Mouse (Mus musculus) right cerebral cortex, adult 18-20 months (tissue): ENCODE data around the gene Tmem132a.

Experiments
- DNase-seq: peaks from one replicate; pipeline ENCODE4 v3.0.0; 2022; ENCODE audit warnings: mixed read lengths

Tmem132a gene

DNA sequence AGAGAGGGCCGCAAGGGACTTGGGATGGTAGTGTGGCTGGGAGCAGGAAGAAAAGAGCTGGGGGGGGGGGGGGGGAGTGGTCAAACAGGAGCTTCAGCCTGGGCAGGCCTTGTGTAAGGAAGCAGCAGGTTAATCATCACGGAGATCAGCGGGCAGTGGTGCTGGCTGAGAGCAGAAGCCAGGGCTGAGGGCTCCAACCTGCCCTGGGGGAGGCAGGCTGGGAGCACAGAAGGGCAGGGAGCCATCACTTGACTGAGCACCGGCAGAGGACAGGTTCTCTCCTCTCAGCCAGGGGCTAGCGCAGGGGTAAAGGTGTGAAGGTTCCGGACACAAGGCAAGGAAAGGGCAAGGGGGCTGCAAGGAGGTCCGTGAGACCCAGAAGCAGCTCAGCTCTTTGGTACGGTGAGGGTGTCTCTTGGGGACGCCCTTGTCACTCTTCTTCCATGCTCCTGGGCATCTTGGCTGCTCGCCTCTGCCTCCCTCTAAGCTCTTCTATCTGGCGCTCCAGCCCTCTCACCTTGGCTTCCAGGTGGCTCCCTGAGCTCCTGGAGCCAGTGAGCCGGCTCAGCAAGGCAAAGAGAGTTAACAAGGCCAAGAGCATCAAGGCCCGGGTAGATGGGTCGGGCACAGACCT lies 1.7 kb upstream of the Tmem132a start:
- DNase-seq: no peak

DNA sequence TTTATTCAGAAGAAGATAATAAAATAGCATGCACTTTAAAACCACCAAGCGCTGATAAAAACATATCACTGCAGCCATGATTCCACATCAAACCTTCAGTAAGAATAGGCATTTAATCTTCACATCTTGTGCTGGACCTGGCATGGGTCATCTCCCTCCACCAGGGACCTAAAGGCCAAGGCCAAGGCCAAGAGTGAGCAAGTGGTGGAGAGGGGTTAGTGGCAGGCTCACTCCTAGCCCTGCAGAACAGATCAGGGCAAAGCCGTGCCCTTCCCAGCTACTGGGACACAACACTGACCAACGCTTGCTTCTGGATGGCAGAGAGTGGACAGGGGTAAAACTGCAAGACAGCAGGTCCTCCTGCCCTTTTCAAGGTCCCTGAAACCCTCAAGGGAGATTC lies 936 bp upstream of the Tmem132a start:
- no peak for DNase-seq

DNA sequence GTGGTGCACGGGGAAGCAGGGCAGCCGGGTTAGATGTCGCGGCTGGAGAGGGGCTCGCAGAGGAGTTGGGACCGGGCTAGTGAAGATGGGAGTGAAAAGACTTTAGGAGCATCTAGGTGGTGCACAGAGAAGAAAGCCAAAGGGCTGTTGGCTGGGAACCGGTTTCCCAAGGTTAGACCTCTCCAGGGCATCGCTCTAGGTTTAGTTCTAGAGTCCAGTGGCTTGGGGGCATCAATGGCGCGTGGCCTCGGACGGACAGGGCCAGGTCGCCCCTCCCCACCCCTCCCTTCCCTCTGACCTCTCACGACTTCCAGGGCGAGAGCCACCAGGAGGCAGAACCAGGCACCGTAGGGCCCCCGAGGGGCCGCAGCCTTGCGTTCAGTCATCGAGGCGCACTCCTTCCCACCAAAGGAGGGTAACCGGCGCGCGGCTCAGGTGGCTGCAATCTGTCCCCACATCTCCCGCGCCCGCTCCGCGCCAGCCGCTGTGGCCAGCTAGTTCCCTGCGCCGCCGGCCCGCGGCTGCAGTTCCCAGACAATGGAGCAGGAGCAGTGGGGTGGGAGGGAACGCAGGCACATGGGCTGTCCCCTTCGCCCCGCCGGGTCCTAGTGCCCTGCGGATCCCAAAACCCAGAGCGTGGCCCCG lies 377 bp downstream of the Tmem132a start:
- peak; percentile 93 for DNase-seq

DNA sequence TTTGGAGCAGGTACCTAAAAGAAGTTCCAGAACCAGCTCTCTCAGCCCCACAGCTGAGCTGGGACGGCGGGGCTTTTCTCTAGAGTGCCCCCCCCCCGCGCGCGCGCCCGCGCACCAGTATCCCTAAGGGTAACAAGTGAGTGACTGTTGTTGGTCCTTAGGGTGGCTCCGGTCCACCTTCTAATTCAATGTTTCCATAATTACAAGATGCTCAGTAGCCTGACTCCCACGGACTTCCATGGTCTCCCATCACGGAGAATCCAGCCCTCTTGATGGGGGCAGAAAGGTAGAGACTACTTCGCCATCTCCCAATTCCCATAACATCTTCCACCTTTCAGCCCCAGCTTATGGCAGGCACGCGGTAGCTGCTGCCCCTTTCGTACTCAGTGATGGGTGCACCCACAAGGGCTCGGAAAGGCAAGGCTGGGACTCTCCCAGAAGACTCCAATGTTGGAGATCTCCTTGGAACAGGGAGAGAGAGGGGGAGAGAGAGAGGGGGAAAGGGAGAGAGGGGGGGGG lies 1.1 kb downstream of the Tmem132a start:
- peak; percentile 45 for DNase-seq

DNA sequence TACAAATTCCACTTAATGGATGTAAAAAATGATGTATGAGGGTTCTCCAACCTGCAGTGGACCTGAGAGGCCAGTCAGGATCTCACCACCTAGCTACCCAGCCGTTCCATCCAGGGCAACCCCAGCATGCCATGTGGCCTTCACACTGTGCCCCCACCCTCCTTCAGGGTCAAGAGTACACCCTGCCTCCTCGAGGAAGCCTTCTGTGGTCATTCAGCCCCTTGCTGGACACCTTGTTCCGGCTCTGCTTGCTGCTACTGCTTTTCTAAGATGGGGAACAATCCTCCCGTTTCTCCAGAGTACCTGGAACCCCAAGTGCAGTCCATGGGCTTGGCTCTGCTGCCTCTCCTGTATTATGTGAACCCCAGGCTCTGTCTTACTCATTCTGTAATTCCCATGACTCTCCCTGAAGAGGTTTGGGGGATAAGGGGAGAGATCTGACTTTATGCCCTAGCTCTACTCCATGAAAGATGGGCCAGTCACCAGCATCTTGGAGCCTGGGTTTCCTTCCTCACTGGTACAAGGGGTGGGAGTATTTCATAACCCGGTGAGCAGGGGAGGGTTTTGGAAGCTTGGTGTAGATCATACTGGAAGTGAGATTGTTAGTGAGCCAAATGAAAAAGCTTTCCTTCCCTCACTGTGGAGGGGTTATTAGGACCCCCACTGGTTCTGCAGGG lies 1.7 kb downstream of the Tmem132a start:
- peak; percentile 48 for DNase-seq

DNA sequence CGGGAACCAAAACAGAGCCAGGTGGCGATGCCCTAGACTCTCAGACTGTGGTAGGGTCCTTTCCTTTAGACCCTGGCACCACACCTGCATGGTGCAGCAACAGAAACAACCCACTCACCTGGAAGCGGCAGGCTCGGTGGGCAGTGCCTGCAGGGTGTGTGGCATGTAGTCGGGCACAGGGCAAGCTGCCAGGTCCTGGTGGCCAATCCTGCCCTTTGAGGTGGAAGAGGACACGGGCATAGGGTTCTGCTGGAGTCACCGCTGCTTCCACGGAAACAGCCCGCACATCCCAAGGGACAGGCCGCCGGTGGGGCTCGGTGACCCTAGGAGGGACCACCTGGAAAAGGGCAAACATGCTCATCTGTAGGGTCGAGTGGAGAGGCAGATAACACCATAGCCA lies 3.4 kb downstream of the Tmem132a start:
- DNase-seq: no peak

DNA sequence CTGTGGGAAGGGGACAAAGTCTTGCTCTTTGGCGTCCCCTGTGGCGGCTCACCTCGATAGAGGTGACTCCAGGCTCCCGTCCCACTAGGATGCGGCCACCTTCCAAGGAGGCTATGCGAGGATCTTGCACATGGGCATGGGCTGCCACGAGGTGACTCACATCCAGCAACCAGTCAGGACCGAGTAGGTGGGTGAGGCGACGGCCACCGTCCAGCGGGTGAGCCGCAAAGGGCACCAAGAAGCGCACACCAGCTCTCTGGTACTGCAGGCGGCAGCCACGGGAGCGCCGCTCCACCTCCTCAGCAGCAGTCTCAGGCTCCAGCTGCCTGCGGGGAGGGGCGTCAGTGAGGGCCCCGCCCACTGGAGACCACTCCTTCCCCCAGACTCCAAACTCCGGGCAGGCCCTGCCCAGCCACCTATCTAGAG lies 9.7 kb downstream of the Tmem132a start:
- no peak for DNase-seq

DNA sequence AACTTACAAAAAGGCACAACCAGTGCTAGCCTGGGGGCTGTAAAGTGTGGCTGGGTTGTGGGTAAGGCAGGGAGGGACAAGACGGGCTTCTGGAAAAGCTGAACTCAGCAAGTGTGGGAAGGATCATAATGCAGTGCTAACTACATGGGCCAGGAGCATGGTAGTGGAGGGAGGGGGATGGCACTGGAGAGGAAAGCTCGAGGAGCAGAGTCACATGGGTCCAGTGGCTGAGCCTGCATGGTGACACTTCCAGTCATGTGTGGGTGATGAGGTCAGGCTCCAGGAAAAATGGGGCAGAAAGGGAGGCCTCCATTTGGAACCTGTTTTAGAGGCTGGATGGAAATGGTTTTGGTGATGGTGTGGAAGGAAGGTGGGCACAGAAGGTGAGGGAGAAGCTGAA lies 13.2 kb downstream of the Tmem132a start:
- no peak for DNase-seq

DNA sequence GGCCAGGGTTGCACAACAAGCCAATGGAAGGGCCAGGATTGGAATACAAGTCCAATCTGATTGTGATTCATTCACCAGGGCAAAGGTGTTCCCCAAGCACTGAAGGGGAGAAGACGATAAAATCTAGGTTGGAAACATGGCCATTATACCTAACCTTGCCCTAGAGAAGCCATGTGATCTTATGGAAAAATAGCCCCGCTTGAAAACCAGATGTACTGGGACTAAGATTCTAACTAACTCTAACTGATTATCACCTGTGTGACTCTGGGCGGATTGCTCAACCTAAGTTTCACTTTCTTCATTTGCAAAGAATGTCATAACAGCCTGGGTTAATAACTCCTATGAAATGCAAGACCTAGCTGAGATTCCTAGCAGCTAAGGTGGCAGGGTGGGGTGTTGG lies 14.3 kb downstream of the Tmem132a start:
- no peak for DNase-seq

DNA sequence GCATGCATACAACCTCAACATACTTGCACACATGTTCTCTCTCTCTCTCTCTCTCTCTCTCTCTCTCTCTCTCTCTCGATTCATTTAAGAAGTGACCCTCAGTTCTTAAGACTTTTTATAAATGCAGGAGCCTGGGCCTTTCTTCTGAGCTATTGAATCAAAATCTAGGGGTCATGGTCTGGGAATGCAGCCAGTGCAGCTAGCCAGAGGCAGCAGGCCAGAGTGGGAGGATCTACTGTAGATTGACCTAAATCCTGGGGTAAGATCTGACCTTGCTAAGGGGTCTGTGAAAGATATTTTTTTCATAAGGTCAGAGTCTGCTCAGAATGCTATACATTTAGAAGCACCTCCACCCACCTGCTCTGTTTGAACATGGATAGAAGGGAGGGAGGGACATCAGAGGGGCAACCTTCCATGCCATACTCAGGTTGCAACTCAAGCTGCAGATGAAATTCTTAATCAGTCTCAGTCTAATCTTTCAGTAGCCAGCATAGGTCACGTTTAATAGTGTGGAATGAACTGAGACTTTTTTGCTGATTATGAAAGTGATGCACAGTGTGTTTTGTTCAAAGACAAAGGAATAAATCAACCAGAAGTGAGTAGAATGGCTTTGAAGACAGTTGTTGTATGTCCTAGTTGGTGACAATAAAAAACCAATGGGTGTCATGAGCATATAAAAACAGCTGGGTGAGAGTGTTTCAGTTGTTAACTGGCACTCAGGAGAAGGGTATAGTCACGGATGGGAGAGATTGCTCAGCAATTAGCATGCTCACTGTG lies 22.2 kb downstream of the Tmem132a start:
- no peak for DNase-seq

DNA sequence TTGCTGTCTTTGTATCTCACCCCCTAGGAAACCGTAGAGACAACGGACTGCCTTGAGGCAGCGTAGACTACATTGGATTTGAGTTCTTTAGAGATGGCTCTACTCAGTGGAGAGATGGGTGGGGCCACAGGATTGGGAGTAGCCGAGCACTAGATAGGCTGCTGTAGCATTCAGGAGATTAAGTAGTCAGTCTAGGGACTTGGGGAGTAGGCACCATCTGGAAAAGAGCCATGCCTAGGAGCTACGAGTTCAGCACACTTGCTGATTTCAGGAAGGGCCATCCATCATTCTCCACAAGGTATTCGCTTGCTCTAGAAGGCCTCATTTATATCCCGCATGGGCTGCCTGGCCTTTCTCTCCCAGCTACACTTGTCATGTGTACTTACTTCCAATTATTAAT lies 23.6 kb downstream of the Tmem132a start:
- no peak for DNase-seq

DNA sequence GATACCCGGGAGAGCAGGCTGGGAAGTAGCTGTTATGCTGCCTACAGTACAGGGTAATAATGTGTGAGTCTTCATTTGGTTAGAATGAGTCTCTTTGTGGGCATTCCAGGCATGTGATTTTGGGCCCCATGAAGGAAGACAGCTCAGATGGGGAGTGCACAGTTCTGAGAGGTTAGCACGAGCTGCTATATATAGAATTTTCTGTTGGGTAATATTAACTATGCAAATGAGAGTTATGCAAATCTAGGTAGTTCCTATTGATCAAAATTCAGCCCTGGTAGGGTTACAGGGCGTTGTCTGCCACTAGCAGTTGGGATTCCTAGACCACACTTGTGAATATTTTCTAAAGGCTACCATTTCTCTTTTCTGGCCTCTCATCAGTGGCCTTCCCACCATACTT lies 24.3 kb downstream of the Tmem132a start:
- no peak for DNase-seq

DNA sequence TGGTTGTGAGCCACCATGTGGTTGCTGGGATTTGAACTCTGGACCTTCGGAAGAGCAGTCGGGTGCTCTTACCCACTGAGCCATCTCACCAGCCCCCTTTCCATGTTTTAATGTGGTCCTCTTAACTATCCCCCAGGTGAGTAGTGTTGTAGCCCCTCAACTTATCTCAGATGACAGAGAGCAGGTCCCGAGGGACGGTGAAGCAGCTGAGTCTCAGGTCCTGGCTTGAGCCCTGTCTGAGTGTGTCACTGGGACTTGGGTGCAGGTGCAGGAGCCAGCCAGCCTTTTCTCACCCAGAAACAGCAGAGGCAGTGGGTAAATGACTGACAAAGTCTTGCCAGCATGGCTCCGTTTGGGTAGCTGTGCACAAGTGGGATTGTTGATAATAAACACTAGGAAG lies 25.5 kb downstream of the Tmem132a start:
- DNase-seq: no peak

DNA sequence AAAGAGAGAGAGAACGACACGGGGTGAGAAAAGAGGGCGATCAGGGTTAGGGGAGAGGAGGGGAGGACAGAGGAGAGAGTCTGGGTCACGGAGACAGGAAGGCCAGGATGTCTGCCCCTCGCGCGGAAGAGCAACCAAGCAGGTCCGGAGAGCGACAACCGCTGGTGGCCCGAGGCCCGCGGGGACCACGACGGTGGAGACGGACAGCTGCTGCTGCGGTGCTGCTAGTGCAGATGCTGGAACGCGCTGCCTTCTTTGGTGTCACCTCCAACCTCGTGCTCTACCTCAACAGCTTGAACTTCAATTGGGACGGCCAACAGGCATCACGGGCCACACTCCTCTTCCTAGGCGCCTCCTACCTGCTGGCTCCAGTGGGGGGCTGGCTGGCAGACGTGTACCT lies 26.8 kb downstream of the Tmem132a start:
- no peak for DNase-seq

DNA sequence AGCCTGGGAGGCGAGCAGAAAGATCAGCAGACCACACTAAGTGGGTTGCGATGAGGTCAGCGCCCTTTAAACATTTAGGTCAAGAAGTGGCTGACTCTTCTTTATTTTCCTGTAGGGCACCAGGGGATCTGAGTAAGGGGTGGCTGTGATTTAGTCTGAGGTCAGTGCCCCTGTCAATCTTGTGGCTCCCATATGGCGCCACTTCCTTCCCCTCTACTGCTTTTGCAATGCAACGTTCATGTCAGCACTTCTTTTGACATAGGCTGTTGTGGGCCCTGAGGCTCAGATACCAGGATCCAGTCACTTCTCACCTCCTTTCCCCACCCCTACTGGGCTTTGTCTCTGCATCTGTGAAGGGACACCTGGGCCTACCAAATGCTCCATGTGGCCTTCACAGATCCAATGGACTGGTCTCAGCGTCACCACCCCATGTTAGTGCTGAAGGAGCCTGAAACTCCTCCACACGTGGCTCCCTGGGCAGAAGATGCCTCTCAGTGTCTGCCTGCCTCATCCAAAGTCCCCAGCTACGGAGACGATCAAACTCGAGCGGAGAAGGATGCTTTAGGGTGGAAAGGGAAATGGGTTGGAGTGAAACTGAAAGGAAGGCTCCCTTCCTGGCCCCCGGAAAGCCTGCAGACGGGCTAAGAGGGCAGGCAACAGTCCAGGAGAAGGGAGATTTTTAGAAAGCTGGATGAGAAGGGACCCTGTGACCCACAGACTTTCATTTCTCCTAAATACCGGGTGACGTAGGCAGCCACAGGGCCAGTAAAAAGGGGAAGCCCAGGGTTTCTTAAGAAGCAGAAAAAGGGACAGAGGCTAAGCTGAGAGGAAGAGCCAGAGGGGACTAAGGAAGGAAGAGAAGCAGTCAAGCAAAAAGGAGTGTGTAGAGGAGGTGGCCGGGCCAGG lies 27.8 kb downstream of the Tmem132a start:
- DNase-seq: no peak

DNA sequence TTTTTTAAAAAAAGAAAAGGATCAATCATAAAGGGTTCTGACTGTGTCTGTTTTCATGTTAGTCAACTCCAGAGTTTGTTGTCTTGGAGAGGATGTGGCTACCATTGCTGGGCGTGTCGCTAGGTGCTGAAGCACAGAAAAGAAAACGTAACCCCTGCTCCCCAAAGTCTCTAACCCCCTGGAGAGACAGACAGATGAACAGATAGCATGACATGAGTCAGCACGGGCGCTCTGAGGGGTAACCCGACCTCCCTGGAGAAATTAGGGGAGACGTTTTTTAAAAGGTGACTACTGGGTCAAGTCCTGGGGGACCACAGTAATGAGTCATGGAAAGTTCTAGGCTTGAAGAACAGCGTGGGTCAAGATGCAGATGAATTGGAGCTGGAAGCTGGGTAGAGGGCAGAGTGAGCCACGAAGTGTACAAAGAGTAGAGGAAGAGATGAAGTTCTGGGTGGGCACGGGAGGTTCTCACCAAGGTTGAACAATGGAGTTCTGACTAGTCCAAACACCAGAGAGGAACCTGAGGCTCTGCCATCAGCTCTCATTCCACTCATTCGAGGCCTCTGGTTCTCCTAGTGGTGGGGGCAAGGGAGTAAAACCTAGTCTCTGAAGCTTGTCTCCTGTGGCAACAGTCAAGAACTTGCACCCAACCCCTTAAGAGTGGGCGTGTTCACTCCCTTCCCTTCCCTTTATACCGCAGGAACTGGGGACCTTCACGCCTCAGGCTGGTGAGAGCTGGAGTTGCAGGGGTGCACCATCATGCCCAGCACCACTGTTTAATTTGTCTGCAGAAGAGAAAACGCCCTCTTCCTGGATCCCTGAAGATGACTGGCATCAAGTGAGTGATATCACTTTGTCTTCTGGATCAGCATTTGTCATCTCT lies 30.5 kb downstream of the Tmem132a start, which contains the start of gene Slc15a3:
Gene Slc15a3, plus strand, starts transcription at position 718 of the 883 bp plus-strand sequence.
- DNase-seq: no peak

DNA sequence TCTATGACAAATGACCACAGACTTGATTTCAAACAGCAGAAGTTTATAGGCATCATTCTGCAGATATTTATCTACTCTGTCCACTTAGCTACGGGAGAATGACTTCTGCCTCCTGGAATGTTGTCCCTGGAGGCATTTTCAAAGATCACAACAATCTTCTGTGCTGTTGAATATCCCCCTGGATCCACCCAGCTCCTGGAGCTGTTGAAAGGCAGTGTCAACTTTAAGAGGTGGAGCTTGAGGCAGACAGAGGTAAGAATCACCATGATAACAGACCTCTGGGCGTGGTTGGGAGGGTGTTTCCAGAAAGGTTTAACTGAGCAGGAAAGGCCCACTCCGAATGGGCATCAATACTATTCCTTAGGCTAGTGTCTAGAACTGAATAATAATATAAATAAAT lies 34.1 kb downstream of the Tmem132a start:
- DNase-seq: no peak

DNA sequence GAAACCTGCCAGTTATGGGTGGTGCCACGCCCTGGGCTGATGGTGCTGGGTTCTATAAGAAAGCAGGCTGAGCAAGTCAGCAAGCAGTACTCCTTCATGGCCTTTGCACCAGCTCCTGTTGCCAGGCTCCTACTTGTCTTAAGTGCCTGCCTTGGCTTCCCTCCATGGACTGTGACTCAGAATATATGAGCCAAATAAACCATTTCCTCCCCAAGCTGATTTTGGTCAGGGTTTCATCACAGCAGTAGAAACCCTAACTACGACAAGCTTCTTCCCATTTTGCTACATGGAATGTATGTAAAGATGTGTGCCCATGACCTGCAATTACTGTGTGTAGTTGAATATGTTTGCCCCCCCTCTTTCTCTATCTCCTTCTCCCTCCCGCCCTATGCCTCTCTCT lies 36.1 kb downstream of the Tmem132a start:
- no peak for DNase-seq

DNA sequence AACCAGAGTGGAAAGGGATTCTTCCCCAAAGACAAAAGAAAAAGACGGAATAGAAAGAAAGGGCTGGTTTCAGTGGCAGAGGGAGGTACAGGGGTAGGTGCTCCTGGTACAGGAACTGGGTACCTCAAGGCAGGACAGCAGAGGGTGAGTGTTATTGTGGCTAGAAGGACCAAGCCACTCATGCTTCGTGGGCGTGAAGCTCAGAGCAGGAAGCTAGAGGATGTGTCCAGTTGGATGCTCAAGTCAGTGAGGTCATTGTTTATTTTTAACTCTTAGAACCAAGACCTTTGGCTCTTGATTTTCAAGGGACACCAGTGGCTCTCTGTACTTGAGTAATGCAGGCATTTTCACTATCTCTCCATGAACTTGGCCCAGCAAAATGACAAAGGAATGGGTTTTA lies 37.7 kb downstream of the Tmem132a start:
- no peak for DNase-seq

DNA sequence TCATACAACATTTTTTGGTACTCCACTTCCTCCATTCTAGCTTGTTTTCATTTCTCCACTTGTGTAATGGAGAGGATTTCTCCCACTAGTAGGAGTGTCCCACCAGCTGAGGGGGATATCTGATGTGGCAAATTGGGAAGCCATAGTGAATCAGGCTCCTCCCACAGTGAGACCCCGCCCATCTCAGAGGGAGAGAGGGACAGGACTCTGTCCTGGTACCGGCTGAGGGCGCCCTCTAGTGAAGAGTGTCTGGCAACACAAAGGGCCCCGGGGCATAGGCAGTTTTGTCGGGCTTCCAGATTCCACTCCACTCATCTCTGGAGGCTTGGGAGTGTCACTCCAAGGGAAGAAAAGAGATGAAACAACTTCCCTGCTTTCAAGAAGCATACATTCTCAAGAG lies 38.3 kb downstream of the Tmem132a start:
- DNase-seq: peak; percentile 50
